Mouse (Mus musculus): ENCODE data around the gene Nr5a1.

GRCm38 (mm10) chr2:38734721-38735120 lies 20.4 kb upstream of the Nr5a1 start:
- no peak for TF ChIP-seq BHLHE40 (IDR thresholded peaks at IDR 0.05; ENCODE audit: low read depth, low read length)
- no peak for TF ChIP-seq POLR2A (IDR thresholded peaks at IDR 0.05; ENCODE audit: low read depth, low read length)
- no peak for TF ChIP-seq CTCF (conservative IDR thresholded peaks at IDR 0.05 in 1 of 2, IDR thresholded peaks at IDR 0.05 in 1 of 2; ENCODE audit: low read depth in 2 of 2, low read length in 2 of 2)
- TF ChIP-seq JUN (IDR thresholded peaks at IDR 0.05; ENCODE audit: insufficient read depth, low read depth, low read length): no peak
